Mouse (Mus musculus): Measurements from ENCODE around the gene Tbx22. TPM values are rescaled to one million over a fixed set of nuclear protein-coding genes. Genes with fewer than 3 reads are reported as not detected.
A peak's percentile ranks its signal among the peaks of the same experiment; 100 is the strongest.

The Tbx22 gene
- polyA plus RNA-seq (2015; fragmentation: Nextera tagmentation; extraction: Ambion mirVana) = not detected in 2 replicates

DNA sequence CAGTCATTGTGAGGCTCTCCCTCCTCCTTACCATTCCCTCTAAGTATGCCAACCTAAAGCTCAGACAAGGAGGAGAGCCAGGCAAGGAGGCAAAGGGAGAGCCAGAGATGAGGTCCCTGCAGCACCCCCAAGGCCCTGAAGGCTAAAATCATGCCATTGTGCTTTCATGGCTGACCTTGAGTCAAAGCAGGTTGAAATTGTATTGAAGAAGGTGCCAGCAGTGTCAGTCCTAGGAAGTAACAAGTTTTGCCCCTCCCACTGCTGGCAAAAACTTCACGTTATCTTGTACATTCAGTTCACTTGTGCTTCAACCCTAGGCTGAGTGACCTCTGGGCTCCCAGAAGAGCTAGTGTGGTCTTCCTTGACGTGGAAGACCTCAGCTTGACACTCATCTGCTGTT is at the start of gene Tbx22:
Gene Tbx22, plus strand, starts transcription at position 301 of the 400 bp plus-strand sequence.
- H3K9ac ChIP-seq (replicated peaks) = no peak within 1 kb of the TSS
- H3K9me3 ChIP-seq = no peaks in the 10 kb centered on the region
- no peaks in the 10 kb centered on the region for H3K27me3 ChIP-seq
- no peak within 1 kb of the TSS for H3K27ac ChIP-seq (replicated peaks)
- no peak within 1 kb of the TSS for H3K4me2 ChIP-seq (replicated peaks)
- H3K4me1 ChIP-seq = no peaks in the 10 kb centered on the region
- WGBS = 63% methylated on average over 2 of the region's 2 CpGs
- ATAC-seq (replicated peaks) = no peak
- no peaks in the 10 kb centered on the region for H3K36me3 ChIP-seq
- no peak within 1 kb of the TSS for H3K4me3 ChIP-seq

DNA sequence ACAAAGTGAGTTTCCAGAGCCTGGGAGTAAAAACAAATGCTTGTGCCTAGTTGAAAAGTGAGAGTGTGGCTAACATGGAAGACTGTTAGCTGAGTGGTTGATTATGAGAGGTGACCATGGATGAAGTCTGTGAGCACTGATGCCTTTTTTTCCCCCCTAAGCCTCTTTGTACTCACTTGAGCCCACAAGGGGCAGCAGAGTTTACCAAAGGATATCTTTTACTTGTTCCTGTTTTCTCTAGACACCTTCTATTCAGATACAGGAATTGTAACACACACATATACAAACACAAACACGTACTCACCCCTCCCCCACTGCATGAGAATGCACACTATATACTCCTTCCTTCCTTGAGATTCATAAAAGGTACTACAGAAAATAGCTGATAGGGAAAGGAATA is 913 bp downstream of the Tbx22 start:
- H3K9me3 ChIP-seq = no peaks in the 10 kb centered on the region
- WGBS = 14% methylated on average over 1 of the region's 1 CpGs
- ATAC-seq (replicated peaks) = no peak
- no peaks in the 10 kb centered on the region for H3K27me3 ChIP-seq
- H3K27ac ChIP-seq (replicated peaks) = no peak overlapping the region
- H3K4me3 ChIP-seq = no peak overlapping the region
- no peak overlapping the region for H3K9ac ChIP-seq (replicated peaks)
- H3K36me3 ChIP-seq = no peaks in the 10 kb centered on the region
- H3K4me1 ChIP-seq = no peaks in the 10 kb centered on the region
- no peak overlapping the region for H3K4me2 ChIP-seq (replicated peaks)

DNA sequence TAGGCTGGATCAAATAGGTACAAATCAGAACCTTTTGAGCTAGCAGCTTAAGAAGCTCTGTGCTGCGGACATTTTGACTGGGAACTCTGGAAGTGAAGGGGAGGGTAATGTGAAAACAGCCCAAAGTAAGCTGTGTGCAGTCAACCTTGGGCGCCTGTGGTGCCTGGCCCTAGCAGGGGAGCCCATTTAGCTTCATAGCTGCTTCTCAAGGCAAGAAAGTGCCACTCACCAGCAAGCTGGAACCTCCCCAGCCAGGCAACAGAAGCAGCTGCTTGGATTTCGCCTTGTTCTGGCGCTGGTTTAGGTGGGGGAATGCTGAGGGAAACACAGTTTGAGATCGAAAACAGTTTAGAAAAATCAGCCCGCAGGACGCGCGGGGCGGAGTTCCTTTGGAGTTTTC is 11.4 kb downstream of the Tbx22 start:
- Histone ChIP-seq H3K36me3 (no peaks in the 10 kb centered on the region), H3K27me3 (peaks cover 18% of the 10 kb centered on the region), H3K4me3 (peak overlapping the region; percentile 27), H3K9me3 (no peaks in the 10 kb centered on the region), H3K4me2 (replicated peaks) (peak overlapping the region; percentile 38), H3K4me1 (no peaks in the 10 kb centered on the region), H3K9ac (replicated peaks) (no peak overlapping the region), H3K27ac (replicated peaks) (no peak overlapping the region)
- no peak for ATAC-seq (replicated peaks)
- WGBS = 25% methylated on average over 10 of the region's 10 CpGs

DNA sequence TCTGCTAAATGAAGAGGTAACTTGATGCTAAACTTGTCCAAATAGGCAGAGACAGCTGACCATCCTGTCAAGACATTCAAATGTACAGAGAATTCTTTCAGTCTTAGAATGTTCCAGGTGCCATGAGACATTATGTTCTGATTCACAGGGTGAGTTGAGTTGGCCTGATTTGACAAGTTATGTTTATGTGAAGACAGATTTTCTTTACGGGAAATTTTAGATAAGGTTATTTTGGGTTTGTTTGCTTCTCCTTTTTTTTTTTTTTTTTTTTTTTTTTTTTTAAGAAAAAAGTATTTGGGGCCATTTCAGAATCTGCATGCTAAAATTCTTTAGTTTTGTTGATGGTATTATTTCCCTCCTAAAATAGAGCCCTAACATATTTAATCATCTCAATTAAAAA is 40.8 kb downstream of the Tbx22 start:
- WGBS = 96% methylated on average over 1 of the region's 1 CpGs
- no peak for ATAC-seq (replicated peaks)
- no peaks in the 10 kb centered on the region for H3K9me3 ChIP-seq
- H3K4me2 ChIP-seq (replicated peaks) = no peak overlapping the region
- no peak overlapping the region for H3K9ac ChIP-seq (replicated peaks)
- H3K36me3 ChIP-seq = no peaks in the 10 kb centered on the region
- no peak overlapping the region for H3K4me3 ChIP-seq
- no peaks in the 10 kb centered on the region for H3K27me3 ChIP-seq
- H3K27ac ChIP-seq (replicated peaks) = no peak overlapping the region
- no peaks in the 10 kb centered on the region for H3K4me1 ChIP-seq

DNA sequence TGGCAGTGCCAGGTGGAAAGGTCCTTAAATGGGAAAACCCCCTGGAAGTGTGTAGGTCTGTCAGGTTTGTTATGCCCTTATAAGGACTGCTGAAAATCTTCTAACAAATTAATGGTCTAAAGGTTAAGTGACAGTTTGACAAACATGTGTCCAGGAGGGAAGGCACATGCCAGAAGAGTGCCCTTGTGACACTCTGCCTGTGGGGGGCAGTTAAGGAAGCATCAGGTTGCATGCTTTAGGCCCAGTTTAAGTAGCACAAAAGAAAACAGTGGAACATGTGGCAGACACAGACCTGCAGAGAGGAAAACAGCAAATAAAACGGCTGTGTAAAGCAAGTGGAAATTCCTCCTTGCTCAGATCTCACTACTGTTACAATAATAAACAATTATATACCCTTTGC is 55.8 kb downstream of the Tbx22 start:
- Histone ChIP-seq H3K27me3 (no peaks in the 10 kb centered on the region), H3K4me1 (no peaks in the 10 kb centered on the region), H3K4me2 (replicated peaks) (no peak overlapping the region), H3K9ac (replicated peaks) (no peak overlapping the region), H3K27ac (replicated peaks) (no peak overlapping the region), H3K36me3 (no peaks in the 10 kb centered on the region), H3K9me3 (no peaks in the 10 kb centered on the region), H3K4me3 (no peak overlapping the region)
- no peak for ATAC-seq (replicated peaks)
- WGBS = 43% methylated on average over 1 of the region's 1 CpGs

Other genes starting within 250 kb of the Tbx22 start
- 0.13 TPM in 1 of 2 replicates, not detected in the other for gene Tent5d, start 124.6 kb downstream of the Tbx22 start, polyA plus RNA-seq (2015; fragmentation: Nextera tagmentation; extraction: Ambion mirVana)
- 14.7 and 16.5 TPM in 2 replicates for gene 2610002M06Rik, start 148.4 kb downstream of the Tbx22 start, polyA plus RNA-seq (2015; fragmentation: Nextera tagmentation; extraction: Ambion mirVana)

Measured in forebrain, embryonic 15.5 days (tissue).